Mouse (Mus musculus) ES-E14 (cell line): ENCODE results near the gene Zbtb20.

ENCODE experiments used
- ZC3H11A ChIP-seq: IDR thresholded peaks from 2 replicates; pipeline ENCODE4 v1.6.1; 2012; ENCODE audit warnings: low read depth, mild to moderate bottlenecking, inconsistent platforms, low read length, borderline replicate concordance
- ZNF384 ChIP-seq: IDR thresholded peaks from 2 replicates; pipeline ENCODE4 v1.6.1; 2012; ENCODE audit warnings: low read depth, low read length, inconsistent platforms

DNA sequence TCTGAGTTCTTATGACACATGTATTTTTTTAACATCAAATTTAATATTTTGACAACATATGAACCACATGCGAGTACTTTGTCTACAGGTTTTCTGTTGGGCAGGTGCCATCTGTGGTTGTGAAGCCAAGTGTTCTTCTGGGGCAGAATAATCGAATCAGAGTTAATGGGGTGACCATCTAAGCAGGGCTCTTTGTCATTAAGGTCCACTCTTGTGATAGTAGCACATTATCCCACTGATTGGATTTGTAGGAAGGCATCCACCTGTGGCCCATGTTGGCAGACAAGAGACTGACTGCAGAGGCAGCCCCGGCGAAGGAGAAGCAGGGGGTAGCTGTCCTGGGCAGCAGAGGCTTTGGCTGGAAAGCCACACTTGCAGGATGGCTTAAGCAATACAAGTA lies 254.3 kb downstream of the Zbtb20 start:
- TF ChIP-seq ZNF384 (no peak), ZC3H11A (no peak)
